Mouse (Mus musculus) neural tube, embryonic 13.5 days (tissue): Measurements from ENCODE around the gene Atg4a-ps. TPM values are rescaled to one million over a fixed set of nuclear protein-coding genes. Genes with fewer than 3 reads are reported as not detected.

Source experiments
- ATAC-seq: fragments of 200-750 bp; cut with Nextera tagmentation; 2 replicates; pipeline ENCODE4 v1.8.0; 2017; ENCODE audit warnings: low read depth, mild to moderate bottlenecking, moderate TSS enrichment, moderate library complexity
- H3K27ac ChIP-seq: fragments of 300-500 bp; sonication (generic); replicated peaks from 2 replicates; pipeline ENCODE4 v1.5.1; 2015; ENCODE audit warnings: moderate library complexity, mild to moderate bottlenecking, inconsistent platforms
- H3K27me3 ChIP-seq: fragments of 300-500 bp; sonication (generic); 2 replicates; pipeline ENCODE4 v1.6.1; 2015; ENCODE audit warnings: mild to moderate bottlenecking, inconsistent platforms
- H3K36me3 ChIP-seq: fragments of 300-500 bp; sonication (generic); 2 replicates; pipeline ENCODE4 v1.6.1; 2015; ENCODE audit warnings: mild to moderate bottlenecking, inconsistent platforms
- H3K4me1 ChIP-seq: fragments of 300-500 bp; sonication (generic); replicated peaks from 2 replicates; pipeline ENCODE4 v1.6.1; 2015; ENCODE audit warnings: inconsistent platforms
- H3K4me2 ChIP-seq: fragments of 300-500 bp; sonication (generic); 2 replicates; pipeline ENCODE4 v1.6.1; 2015; ENCODE audit warnings: inconsistent platforms, mild to moderate bottlenecking, moderate library complexity
- H3K4me3 ChIP-seq: fragments of 300-500 bp; sonication (generic); 2 replicates; pipeline ENCODE4 v1.5.1; 2015; ENCODE audit warnings: mild to moderate bottlenecking, inconsistent platforms
- H3K9ac ChIP-seq: fragments of 300-500 bp; sonication (generic); 2 replicates; pipeline ENCODE4 v1.6.1; 2015; ENCODE audit warnings: moderate library complexity, mild to moderate bottlenecking, inconsistent platforms
- H3K9me3 ChIP-seq: fragments of 300-500 bp; sonication (generic); 2 replicates; pipeline ENCODE4 v1.6.1; 2016; ENCODE audit warnings: inconsistent platforms
- WGBS: fragments of 180-500 bp; shearing (Covaris S2); methylation state at CpG from one replicate; pipeline ENCODE4 v1.1.7; 2015; 5-methylcytosine and 5-hydroxymethylcytosine counted together
- microRNA-seq: library from miRNA; unstranded; fragments of <30 nt; microRNA quantifications from one replicate; pipeline ENCODE4, GENCODE M21; 2016
- polyA plus RNA-seq: library from polyadenylated mRNA; unstranded; fragments of >200 nt; fragmentation: Nextera tagmentation; extraction: Ambion mirVana; gene quantifications from 2 replicates; pipeline ENCODE4 v1.2.1, GENCODE M21; 2015

Atg4a-ps gene
- polyA plus RNA-seq, 1 experiment from 2014 or later = 0.11 TPM

DNA sequence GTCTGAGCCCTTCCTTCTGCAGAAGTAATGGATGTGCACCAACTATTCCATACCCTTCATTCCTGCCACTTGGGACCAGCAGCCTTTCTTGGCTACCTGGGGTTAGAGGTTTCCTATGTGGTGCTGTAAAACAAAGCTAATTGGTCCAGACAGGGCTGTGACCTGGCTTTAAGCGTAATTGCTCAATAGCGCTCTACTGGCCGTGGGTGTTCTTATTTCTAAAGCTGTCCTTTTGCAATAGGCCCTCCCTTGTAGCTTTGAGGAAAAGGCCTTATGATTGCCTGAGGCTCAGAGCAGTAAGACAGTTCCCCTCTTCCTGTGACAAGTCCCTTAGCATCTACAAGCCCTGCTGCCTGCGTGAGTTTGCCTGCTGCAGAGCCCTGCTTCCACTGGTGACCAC, 48.3 kb downstream of the Atg4a-ps start:
- Histone ChIP-seq H3K4me2 (no peak overlapping the region), H3K27ac (no peak overlapping the region), H3K4me1 (peaks cover 6% of the 10 kb centered on the region; the same call in 1 of the 2 replicates), H3K9ac (no peak overlapping the region), H3K4me3 (no peak overlapping the region), H3K9me3 (no peaks in the 10 kb centered on the region), H3K36me3 (no peaks in the 10 kb centered on the region), H3K27me3 (no peaks in the 10 kb centered on the region)
- no peak for ATAC-seq
- WGBS = 58% methylated on average over 4 of the region's 4 CpGs

DNA sequence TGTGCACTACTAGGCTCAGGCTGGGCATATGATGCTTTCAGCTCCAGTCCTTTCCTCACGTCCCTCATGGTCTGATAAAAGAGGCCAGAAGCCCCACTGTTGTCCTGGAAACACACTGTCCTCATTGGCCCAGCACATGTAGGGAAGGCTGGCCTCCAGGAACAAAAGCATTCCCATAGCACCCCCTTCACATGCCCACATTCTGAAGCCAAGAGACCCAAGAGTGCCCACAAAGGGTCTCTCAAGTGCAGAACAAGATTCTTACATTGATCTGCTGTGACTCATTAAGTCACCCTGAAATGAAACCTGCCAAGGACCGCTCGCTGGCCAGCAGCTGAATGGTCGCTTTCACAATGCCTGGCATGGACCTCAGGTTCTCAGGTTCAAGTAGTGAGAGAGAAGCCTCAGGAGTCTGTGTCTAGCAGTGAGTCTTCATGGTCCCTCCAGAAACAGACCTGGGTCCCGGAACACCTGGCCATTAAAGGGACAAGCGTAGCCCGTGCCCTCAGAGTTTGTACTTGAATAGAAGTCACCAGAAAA, 50.5 kb downstream of the Atg4a-ps start:
- Histone ChIP-seq H3K9me3 (no peaks in the 10 kb centered on the region), H3K4me2 (no peak overlapping the region), H3K4me3 (no peak overlapping the region), H3K36me3 (no peaks in the 10 kb centered on the region), H3K4me1 (no peaks in the 10 kb centered on the region), H3K27me3 (no peaks in the 10 kb centered on the region), H3K9ac (no peak overlapping the region), H3K27ac (no peak overlapping the region)
- no peak for ATAC-seq
- WGBS = 79% methylated on average over 7 of the region's 7 CpGs

Small RNA genes lying within 50 kb of the gene (microRNA-seq; reads per million reads assigned to microRNA genes)
- gene Gm25325 = not detected

Other genes starting within 250 kb of the Atg4a-ps start
- 9.3 and 11.8 TPM in 2 replicates for gene Syt6, start 70.8 kb downstream of the Atg4a-ps start, polyA plus RNA-seq
- 14.2 and 16.8 TPM in 2 replicates for gene Olfml3, start 91.9 kb upstream of the Atg4a-ps start, polyA plus RNA-seq
- gene Gm10964, start 93.3 kb upstream of the Atg4a-ps start, polyA plus RNA-seq = not detected in 2 replicates
- 10.6 and 11.7 TPM in 2 replicates for gene Hipk1, start 145.5 kb upstream of the Atg4a-ps start, polyA plus RNA-seq
- gene Dclre1b, start 163.4 kb upstream of the Atg4a-ps start, polyA plus RNA-seq = 17.2 and 24.6 TPM in 2 replicates
- 23.3 and 23.9 TPM in 2 replicates for gene Ap4b1, start 163.5 kb upstream of the Atg4a-ps start, polyA plus RNA-seq
- 0.21 and 0.54 TPM in 2 replicates for gene Gm43064, start 163.5 kb upstream of the Atg4a-ps start, polyA plus RNA-seq
- 0.50 and 0.79 TPM in 2 replicates for gene Bcl2l15, start 186.5 kb upstream of the Atg4a-ps start, polyA plus RNA-seq
- gene Ptpn22, start 213.7 kb upstream of the Atg4a-ps start, polyA plus RNA-seq = 0.39 and 0.70 TPM in 2 replicates